Mouse (Mus musculus) gastrocnemius, postnatal 14 days (tissue): ENCODE measurements around the gene Samd1. TPM values are rescaled to one million over a fixed set of nuclear protein-coding genes. Genes with fewer than 3 reads are reported as not detected.

Source experiments
- DNase-seq: peaks from one replicate; pipeline ENCODE4 v3.0.0; 2021; ENCODE audit warnings: mixed read lengths
- intact Hi-C: fragments of 180-260 bp; cut with DNase I; formaldehyde crosslinking; loops from one replicate; pipeline ENCODE4 v1.15.1; 2025; ENCODE audit warnings: low total_unique reads
- microRNA-seq, 2 experiments: library from miRNA; unstranded; fragments of <30 nt; microRNA quantifications; one replicate each; pipeline ENCODE4 v1.2.0; 2021
- total RNA-seq, 2 experiments: library from RNA; stranded (reverse); gene quantifications; 2 replicates each; pipeline ENCODE4 v1.2.3; 2021

Samd1 gene
- total RNA-seq, 2 experiments from 2014 or later: 17.8 to 22.1 TPM

- no peak for DNase-seq
- intact Hi-C loops: loop anchor here (10.0 kb wide), 1 partner anchor 132 kb away; no protein-coding TSS in a partner anchor
Observed at GRCm38 (mm10) chr8:84042948-84043342, 45.5 kb downstream of the Samd1 start.

GRCm38 (mm10) chr8:84044103-84044502, 46.6 kb downstream of the Samd1 start:
- intact Hi-C loops: loop anchor here (10.0 kb wide), 1 partner anchor 131 kb away; no protein-coding TSS in a partner anchor
- DNase-seq: no peak

GRCm38 (mm10) chr8:84044900-84045299, 47.4 kb downstream of the Samd1 start, which contains the start of gene Rln3:
Gene Rln3 (minus strand): TSS chr8:84045000.
- intact Hi-C loops: loop anchor here (10.0 kb wide), 1 partner anchor 130 kb away; no protein-coding TSS in a partner anchor
- no peak for DNase-seq

GRCm38 (mm10) chr8:84046505-84046904, 49.0 kb downstream of the Samd1 start:
- DNase-seq: no peak
- intact Hi-C loops: loop anchor here (10.0 kb wide), 1 partner anchor 128 kb away; no protein-coding TSS in a partner anchor

GRCm38 (mm10) chr8:84048171-84048570, 50.7 kb downstream of the Samd1 start:
- DNase-seq: no peak
- intact Hi-C loops: loop anchor here (10.0 kb wide), 1 partner anchor 127 kb away; no protein-coding TSS in a partner anchor

Small RNA genes lying within 50 kb of the gene (microRNA-seq; reads per million reads assigned to microRNA genes)
- gene Mir1199: 1.0 to 1.9 reads per million in 2 experiments
- gene Mir8111: 4.8 to 5.0 reads per million in 2 experiments

Other genes starting within 250 kb of the Samd1 start
- 10 to 100 TPM; 16.2 to 17.2 TPM for gene Adgrl1, start 97.6 kb upstream of the Samd1 start, total RNA-seq
- gene Gm10644, start 42.5 kb upstream of the Samd1 start, total RNA-seq: under 1 TPM; 0.11 to 0.14 TPM
- 1 to 10 TPM; 2.0 to 3.1 TPM for gene Asf1b, start 42.2 kb upstream of the Samd1 start, total RNA-seq
- gene Prkaca, start 24.7 kb upstream of the Samd1 start, total RNA-seq: 100 to 1,000 TPM; 319 to 324 TPM
- gene 1700067K01Rik, start 3.8 kb downstream of the Samd1 start, total RNA-seq: not detected
- 1 to 10 TPM; 2.9 to 4.2 TPM for gene 2210011C24Rik, start 14.5 kb downstream of the Samd1 start, total RNA-seq
- gene Palm3, start 23.8 kb downstream of the Samd1 start, total RNA-seq: under 1 TPM; 0.25 to 0.51 TPM
- gene Il27ra, start 44.9 kb downstream of the Samd1 start, total RNA-seq: 1 to 10 TPM in 1 of 2 experiments, under 1 TPM in 1; 0.84 to 1.1 TPM
- gene Rln3, start 47.3 kb downstream of the Samd1 start, total RNA-seq: not detected
- 1 to 10 TPM; 2.6 TPM for gene Gm10643, start 67.5 kb downstream of the Samd1 start, total RNA-seq
- gene Rfx1, start 69.2 kb downstream of the Samd1 start, total RNA-seq: 1 to 10 TPM; 5.2 to 5.9 TPM
- 1 to 10 TPM; 5.8 to 7.1 TPM for gene Dcaf15, start 107.1 kb downstream of the Samd1 start, total RNA-seq
- under 1 TPM in 1 of 2 experiments, not detected in 1; 0.10 TPM for gene Podnl1, start 128.3 kb downstream of the Samd1 start, total RNA-seq
- gene Cc2d1a, start 150.3 kb downstream of the Samd1 start, total RNA-seq: 10 to 100 TPM; 12.1 to 12.6 TPM
- gene 4930432K21Rik, start 150.4 kb downstream of the Samd1 start, total RNA-seq: under 1 TPM; 0.27 to 0.62 TPM
- under 1 TPM in 1 of 2 experiments, not detected in 1; 0.43 TPM for gene Nanos3, start 187.5 kb downstream of the Samd1 start, total RNA-seq
- 1 to 10 TPM; 5.8 to 6.8 TPM for gene Zswim4, start 239.4 kb downstream of the Samd1 start, total RNA-seq